Mouse (Mus musculus) stomach, embryonic 16.5 days (tissue): Measurements from ENCODE around the gene Rack1. TPM values are rescaled to one million over a fixed set of nuclear protein-coding genes. Genes with fewer than 3 reads are reported as not detected.
A peak's percentile ranks its signal among the peaks of the same experiment; 100 is the strongest.
"Not testable (repeated sequence)": the region's sequence is repeated elsewhere in the genome, so short reads cannot be mapped to it uniquely, and the experiment has no call there.

Experiments used
- ATAC-seq: fragments of 200-750 bp; cut with Nextera tagmentation; 2 replicates; pipeline ENCODE4 v1.8.0; 2017; ENCODE audit warnings: moderate number of reproducible peaks, moderate TSS enrichment; ENCODE audit not compliant: insufficient read depth, low FRiP score
- H3K27ac ChIP-seq: fragments of 300-500 bp; sonication (generic); 2 replicates; pipeline ENCODE4 v1.5.1; 2014; ENCODE audit warnings: low read length
- H3K27me3 ChIP-seq: fragments of 300-500 bp; sonication (generic); 2 replicates; pipeline ENCODE4 v1.6.1; 2014; ENCODE audit warnings: low read length, control low read depth, mixed read lengths; ENCODE audit not compliant: control insufficient read depth, insufficient read depth
- H3K36me3 ChIP-seq: fragments of 300-500 bp; sonication (generic); 2 replicates; pipeline ENCODE4 v1.6.1; 2014; ENCODE audit warnings: low read length; ENCODE audit not compliant: control insufficient read depth, insufficient read depth
- H3K4me1 ChIP-seq: fragments of 300-500 bp; sonication (generic); 2 replicates; pipeline ENCODE4 v1.6.1; 2014; ENCODE audit warnings: low read length, control low read depth, mixed read lengths; ENCODE audit not compliant: control insufficient read depth, insufficient read depth
- H3K4me2 ChIP-seq: fragments of 300-500 bp; sonication (generic); 2 replicates; pipeline ENCODE4 v1.6.1; 2014; ENCODE audit warnings: low read depth, low read length, mixed read lengths
- H3K4me3 ChIP-seq: fragments of 300-500 bp; sonication (generic); replicated peaks from 2 replicates; pipeline ENCODE4 v1.5.1; 2014; ENCODE audit warnings: mild to moderate bottlenecking, low read length
- H3K9ac ChIP-seq: fragments of 300-500 bp; sonication (generic); 2 replicates; pipeline ENCODE4 v1.6.1; 2014; ENCODE audit warnings: low read length
- H3K9me3 ChIP-seq: fragments of 300-500 bp; sonication (generic); replicated peaks from 2 replicates; pipeline ENCODE4 v1.6.1; 2016; ENCODE audit warnings: low read length, control low read depth; ENCODE audit not compliant: control insufficient read depth
- whole genome bisulfite sequencing: fragments of 180-500 bp; shearing (Covaris S2); extraction: QIAGEN DNeasy Blood & Tissue Kit; methylation state at CpG from one replicate; pipeline ENCODE4 v1.1.7; 2014; 5-methylcytosine and 5-hydroxymethylcytosine counted together
- polyA plus RNA-seq: library from polyadenylated mRNA; unstranded; fragments of >200 nt; fragmentation: Nextera tagmentation; extraction: Ambion mirVana; gene quantifications from 2 replicates; pipeline ENCODE4 v1.2.1, GENCODE M21; 2015

Gene Rack1
- polyA plus RNA-seq, 1 experiment from 2014 or later, result 634 TPM

DNA sequence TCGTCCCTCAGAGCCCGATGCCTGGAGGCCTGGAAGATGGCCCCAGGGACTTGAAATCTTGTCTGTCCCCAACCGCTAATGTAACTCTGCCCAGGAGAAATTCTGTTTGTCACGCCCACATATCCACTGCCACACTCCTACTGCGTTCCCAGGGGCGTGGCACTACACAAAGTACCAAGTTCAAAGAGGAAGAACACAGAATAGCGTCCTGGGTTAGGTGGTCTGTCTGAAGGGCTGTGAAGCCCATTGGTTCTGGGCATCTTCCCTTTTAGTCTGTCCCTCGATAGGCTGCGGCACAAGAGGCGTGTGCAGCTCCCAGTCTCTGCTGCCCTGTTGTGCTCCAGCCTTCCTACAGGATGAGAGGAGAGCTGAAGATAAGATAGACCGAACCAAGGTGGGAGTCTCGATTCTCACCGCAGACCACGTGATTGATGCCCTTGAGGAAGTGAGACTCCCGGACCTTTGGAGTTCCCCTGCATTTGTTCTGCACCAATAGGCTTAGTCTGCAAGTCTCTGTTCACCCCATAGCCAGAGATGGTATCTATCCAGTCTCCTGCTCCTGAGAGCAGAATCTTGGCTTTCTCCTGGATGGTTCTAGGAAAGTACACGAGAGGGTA is 38.2 kb downstream of the Rack1 start:
- no peaks in the 10 kb centered on the region for H3K9me3 ChIP-seq
- H3K27me3 ChIP-seq, result no peaks in the 10 kb centered on the region
- no peaks in the 10 kb centered on the region for H3K36me3 ChIP-seq
- H3K27ac ChIP-seq, result peak overlapping the region; percentile 63; the same call in 1 of the 2 replicates
- ATAC-seq, result no peak
- H3K4me2 ChIP-seq, result peak overlapping the region; percentile 73
- peak overlapping the region; percentile 68 for H3K4me3 ChIP-seq
- H3K9ac ChIP-seq, result peak overlapping the region; percentile 83
- peaks cover 3% of the 10 kb centered on the region; the same call in 1 of the 2 replicates for H3K4me1 ChIP-seq
- 2% methylated on average over 16 of the region's 16 CpGs for WGBS

DNA sequence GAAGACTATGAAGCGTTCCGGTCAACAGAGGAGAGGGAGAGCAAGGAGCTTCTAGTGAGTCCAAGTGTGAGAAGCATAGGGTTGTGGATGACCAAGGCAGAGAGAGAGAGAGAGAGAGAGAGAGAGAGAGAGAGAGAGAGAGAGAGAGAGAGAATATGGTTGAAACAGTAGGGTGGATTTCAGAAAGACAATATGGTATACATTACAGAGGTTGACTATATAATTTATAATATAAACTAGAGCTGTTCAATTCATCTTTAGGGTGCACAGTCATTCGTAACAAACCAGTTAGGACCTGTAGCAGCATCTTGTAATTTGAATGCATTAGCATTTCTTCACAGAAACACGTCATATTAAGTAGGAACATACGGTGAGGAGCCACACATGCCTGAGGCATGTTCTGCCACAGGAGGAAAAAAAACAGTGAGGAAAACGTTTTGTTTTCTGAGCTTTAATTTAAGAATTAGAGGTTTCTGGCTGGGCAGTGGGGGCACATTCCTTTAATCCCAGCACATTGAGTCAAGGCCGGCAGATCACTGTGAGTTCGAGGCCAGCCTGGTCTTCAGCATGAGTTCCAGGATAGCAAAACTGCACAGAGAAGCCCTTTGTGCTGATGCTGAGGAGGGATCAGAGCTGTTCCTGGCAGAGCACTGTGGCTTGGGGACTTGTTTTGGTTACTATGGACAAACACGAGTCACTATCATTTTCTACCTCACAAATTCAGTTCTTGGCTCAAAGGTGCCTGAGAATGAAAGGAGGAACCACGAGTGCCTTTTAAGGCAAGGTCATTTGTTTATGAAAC is 38.9 kb downstream of the Rack1 start:
- H3K36me3 ChIP-seq, result no peaks in the 10 kb centered on the region
- no peaks in the 10 kb centered on the region for H3K27me3 ChIP-seq
- no peak for ATAC-seq
- no peak overlapping the region for H3K9ac ChIP-seq
- H3K9me3 ChIP-seq, result no peaks in the 10 kb centered on the region
- WGBS, result 76% methylated on average over 10 of the region's 10 CpGs
- H3K4me2 ChIP-seq, result peak overlapping the region; percentile 73
- peaks cover 3% of the 10 kb centered on the region; the same call in 1 of the 2 replicates for H3K4me1 ChIP-seq
- no peak overlapping the region for H3K27ac ChIP-seq
- no peak overlapping the region for H3K4me3 ChIP-seq

DNA sequence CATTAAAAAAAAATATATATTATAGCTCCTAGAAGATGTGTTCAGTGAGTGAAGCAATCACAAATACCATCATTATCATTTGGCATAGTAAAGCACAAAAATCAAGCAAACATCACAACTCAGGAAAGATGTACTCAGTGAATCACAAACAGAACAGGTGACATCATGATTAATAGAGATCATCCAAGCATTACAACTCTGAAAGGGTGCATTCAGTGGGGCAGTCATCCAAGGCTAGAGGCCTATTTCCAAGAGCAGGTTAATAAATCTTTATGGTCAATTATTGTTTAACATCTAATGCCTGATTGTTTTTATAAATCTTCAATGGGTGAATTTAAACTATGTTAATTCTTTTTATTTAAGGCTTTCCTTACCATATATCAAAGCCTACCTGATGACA is 40.7 kb downstream of the Rack1 start:
- no peaks in the 10 kb centered on the region for H3K27me3 ChIP-seq
- no peak overlapping the region for H3K4me2 ChIP-seq

DNA sequence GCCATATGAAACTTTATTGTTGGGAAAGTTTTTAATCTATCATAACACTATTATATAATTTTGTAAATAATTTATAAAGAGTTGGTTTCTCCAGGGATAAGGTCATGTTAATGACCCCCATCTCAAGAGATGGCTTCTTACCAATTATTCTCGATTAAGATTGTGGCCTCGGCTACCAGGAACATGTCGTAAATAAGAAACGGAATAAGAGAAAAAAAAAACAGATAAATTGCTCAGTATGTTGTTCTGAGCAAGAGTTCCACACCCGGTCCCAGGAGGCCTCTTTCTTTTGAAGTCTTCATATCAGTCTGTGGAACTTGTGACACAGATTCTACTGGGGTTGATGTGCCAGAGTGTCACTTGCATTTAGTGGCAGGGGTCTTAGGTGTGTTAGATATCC is 41.1 kb downstream of the Rack1 start:
- Histone ChIP-seq H3K36me3 (no peaks in the 10 kb centered on the region), H3K27me3 (no peaks in the 10 kb centered on the region), H3K27ac (no peak overlapping the region), H3K4me3 (no peak overlapping the region), H3K9me3 (no peaks in the 10 kb centered on the region), H3K9ac (no peak overlapping the region), H3K4me2 (no peak overlapping the region), H3K4me1 (peaks cover 3% of the 10 kb centered on the region; the same call in 1 of the 2 replicates)
- 79% methylated on average over 5 of the region's 5 CpGs for WGBS
- ATAC-seq, result no peak

More for the DNA sequence above, 40.7 kb downstream of the Rack1 start:
- H3K27ac ChIP-seq, result no peak overlapping the region
- H3K9ac ChIP-seq, result no peak overlapping the region
- no peak overlapping the region for H3K4me3 ChIP-seq
- no peak for ATAC-seq
- peaks cover 3% of the 10 kb centered on the region; the same call in 1 of the 2 replicates for H3K4me1 ChIP-seq
- H3K36me3 ChIP-seq, result no peaks in the 10 kb centered on the region
- no peaks in the 10 kb centered on the region for H3K9me3 ChIP-seq

DNA sequence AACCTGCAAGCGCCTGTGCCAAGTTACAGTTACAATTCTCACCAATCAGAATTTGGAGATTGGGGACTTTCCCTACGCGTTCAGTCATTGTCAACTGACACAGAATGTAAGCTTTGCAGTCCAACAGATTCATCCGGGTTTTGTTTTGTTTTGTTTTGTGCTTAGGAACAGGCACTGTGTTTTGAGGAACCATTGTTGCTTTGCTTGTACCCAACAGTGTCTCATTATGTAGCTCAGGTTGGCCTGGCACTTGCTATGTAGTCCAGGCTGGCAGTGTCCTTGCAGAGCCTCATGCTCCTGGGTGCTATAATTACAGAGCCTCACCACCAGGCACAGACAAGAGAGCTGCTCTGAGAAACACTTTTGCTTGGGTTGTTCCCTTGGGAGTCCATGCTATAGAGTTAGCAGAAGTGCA is 42.3 kb downstream of the Rack1 start:
- Histone ChIP-seq H3K4me2 (no peak overlapping the region), H3K9ac (no peak overlapping the region), H3K4me1 (no peaks in the 10 kb centered on the region; the same call in 1 of the 2 replicates), H3K27ac (no peak overlapping the region), H3K27me3 (no peaks in the 10 kb centered on the region), H3K9me3 (no peaks in the 10 kb centered on the region), H3K36me3 (no peaks in the 10 kb centered on the region), H3K4me3 (no peak overlapping the region)
- 77% methylated on average over 4 of the region's 4 CpGs for WGBS
- ATAC-seq, result no peak

DNA sequence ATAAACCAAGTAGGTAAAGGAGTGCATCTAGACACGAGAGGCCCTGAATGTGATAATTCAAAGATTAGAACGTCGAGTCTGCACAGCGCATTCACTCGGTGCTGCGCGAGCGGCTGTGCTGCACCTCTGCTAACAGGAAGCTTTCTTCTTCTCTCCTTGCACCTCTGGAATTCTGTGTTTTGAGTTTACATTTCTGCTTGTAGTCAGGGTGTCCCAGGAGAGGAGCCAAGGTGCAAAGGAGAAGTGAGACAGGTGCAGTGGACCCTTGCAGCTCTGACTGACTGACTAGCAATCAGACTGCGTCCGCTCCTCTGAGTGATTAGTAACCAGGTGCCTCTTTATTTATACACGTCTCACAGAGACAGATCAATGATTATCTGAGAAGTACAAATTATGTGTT is 43.1 kb downstream of the Rack1 start:
- Histone ChIP-seq H3K4me3 (no peak overlapping the region), H3K27me3 (no peaks in the 10 kb centered on the region), H3K36me3 (no peaks in the 10 kb centered on the region), H3K9me3 (no peaks in the 10 kb centered on the region), H3K4me2 (no peak overlapping the region), H3K4me1 (no peaks in the 10 kb centered on the region; the same call in 1 of the 2 replicates), H3K9ac (no peak overlapping the region), H3K27ac (no peak overlapping the region)
- ATAC-seq, result no peak
- 62% methylated on average over 11 of the region's 11 CpGs for WGBS

DNA sequence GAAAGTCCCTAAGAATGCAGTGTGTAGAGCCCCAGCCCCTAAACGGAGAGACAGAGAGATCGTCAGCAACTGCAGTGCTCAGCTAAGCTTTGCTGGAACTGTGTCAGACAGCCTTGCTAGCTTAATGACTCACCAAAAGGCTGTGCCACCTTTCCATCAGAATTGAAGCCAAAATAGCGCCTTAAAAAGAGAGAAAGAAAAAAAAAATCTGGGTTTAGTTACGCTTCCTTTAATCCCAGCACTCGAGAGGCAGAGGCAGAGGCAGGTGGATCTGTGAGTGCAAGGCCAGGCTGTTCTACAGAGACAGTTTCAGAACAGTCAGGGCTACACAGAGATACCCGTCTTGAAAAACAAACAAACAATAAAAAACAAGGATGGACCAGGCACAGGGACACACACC is 44.2 kb downstream of the Rack1 start:
- H3K4me1 ChIP-seq, result no peaks in the 10 kb centered on the region
- no peak overlapping the region for H3K4me3 ChIP-seq
- H3K9me3 ChIP-seq, result no peaks in the 10 kb centered on the region
- no peak overlapping the region for H3K27ac ChIP-seq
- 47% methylated on average over 6 of the region's 6 CpGs for WGBS
- H3K36me3 ChIP-seq, result no peaks in the 10 kb centered on the region
- H3K9ac ChIP-seq, result no peak overlapping the region
- no peaks in the 10 kb centered on the region for H3K27me3 ChIP-seq
- ATAC-seq, result no peak
- H3K4me2 ChIP-seq, result no peak overlapping the region

DNA sequence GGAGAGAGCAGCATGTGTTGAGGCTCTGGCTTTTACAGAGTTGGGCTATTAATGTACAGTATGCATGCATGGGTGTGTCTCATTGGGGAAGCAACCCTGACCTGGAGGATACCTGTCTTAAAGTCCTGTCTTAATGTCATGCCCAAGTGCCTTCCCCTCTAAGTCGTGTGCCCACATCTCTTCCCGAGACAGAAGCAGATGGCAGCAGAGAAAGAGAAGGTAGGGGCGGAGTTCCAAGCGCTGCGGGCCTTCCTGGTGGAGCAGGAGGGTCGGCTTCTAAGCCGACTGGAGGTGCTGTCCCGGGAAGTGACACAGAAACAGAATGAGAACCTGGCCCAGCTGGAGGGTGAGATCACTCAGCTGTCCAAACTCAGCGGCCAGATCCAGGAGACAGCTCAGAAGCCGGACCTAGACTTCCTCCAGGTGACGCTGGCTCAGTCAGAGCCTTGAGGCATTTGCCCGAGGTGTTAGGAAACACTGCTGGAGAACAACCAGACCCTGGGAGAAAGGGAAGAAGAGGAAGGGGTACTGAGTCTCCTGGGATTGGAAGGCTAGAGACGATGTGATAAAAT is 45.2 kb downstream of the Rack1 start:
- Histone ChIP-seq H3K4me3 (no peak overlapping the region), H3K9ac (peak overlapping the region; percentile 5; the same call in 1 of the 2 replicates), H3K27me3 (no peaks in the 10 kb centered on the region), H3K9me3 (no peaks in the 10 kb centered on the region), H3K27ac (no peak overlapping the region), H3K36me3 (no peaks in the 10 kb centered on the region), H3K4me1 (no peaks in the 10 kb centered on the region), H3K4me2 (no peak overlapping the region)
- WGBS, result 26% methylated on average over 13 of the region's 13 CpGs
- ATAC-seq, result no peak

DNA sequence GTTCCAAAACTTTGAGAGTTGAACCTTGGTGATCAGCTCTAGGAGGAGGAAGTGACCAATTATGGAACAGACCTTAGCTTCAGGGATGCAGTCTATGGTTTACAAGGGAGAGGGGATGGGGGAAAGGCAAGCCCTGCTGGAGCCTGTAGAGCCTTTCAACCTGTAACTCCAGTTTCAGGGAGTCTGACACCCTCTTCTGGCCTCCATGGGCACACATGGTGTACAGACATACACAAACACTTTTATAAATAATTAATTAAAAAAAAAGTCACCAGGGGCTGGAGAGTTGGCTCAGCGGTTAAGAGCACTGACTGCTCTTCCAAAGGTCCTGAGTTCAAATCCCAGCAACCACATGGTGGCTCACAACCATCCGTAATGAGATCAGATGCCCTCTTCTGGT is 46.2 kb downstream of the Rack1 start:
- not testable (repeated sequence) for H3K27ac ChIP-seq, H3K4me3 ChIP-seq, H3K27me3 ChIP-seq, ATAC-seq, H3K4me1 ChIP-seq, H3K36me3 ChIP-seq, H3K9me3 ChIP-seq, H3K4me2 ChIP-seq, H3K9ac ChIP-seq
- 72% methylated on average over 2 of the region's 2 CpGs for WGBS
